Mouse (Mus musculus): ENCODE data around the gene Ttll4. TPM values are rescaled to one million over a fixed set of nuclear protein-coding genes. Genes with fewer than 3 reads are reported as not detected.

Gene Ttll4
- polyA plus RNA-seq, 2 experiments: 6.2 to 6.5 TPM

DNA sequence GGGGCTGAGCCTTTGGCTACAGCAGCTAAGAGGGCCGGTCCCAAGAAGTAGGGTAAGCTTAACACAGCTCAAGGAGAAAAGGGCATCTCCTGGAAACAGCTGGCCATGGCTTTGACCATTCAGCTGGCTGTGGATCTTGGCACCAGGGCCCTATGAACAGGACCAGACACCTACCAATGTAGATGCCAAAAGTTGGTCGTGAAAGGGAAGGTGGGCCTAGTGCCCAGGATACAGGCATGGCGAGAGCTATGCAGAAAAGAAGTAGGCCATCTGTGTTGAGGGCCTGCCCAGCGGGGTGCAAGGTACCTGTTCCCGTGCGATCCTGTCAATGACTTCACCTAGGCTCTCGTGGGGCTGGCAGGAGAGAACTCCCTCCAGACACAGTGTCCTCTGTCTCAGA, 79.3 kb downstream of the Ttll4 start:
- WGBS (ENCODE audit: insufficient replicate concordance): 53% methylated on average over 7 of the region's 7 CpGs
- no peaks in the 10 kb centered on the region for H3K9me3 ChIP-seq (ENCODE audit: control insufficient read depth, low read length)
- H3K27me3 ChIP-seq (ENCODE audit: control insufficient read depth, insufficient read depth, low read length): no peaks in the 10 kb centered on the region
- ATAC-seq (ENCODE audit: insufficient read depth) (no peak), DNase-seq (ENCODE audit: low read depth in 3 of 3, low spot score in 3 of 3) (no peak)
- no peak overlapping the region for H3K4me3 ChIP-seq (ENCODE audit: insufficient read depth in 1 of 2, low read depth in 2 of 2, low read length in 2 of 2)
- H3K27ac ChIP-seq: no peak overlapping the region
- H3K4me1 ChIP-seq (replicated peaks; ENCODE audit: control insufficient read depth in 2 of 2, insufficient read depth in 2 of 2, low read length in 1 of 2): no peaks in the 10 kb centered on the region
- H3K4me2 ChIP-seq (ENCODE audit: low read depth): no peak overlapping the region
- TF ChIP-seq EP300 (IDR thresholded peaks at IDR 0.05; ENCODE audit: low read depth) (no peak), CTCF (IDR thresholded peaks at IDR 0.05; ENCODE audit: low read depth) (no peak)
- H3K36me3 ChIP-seq (replicated peaks; ENCODE audit: control insufficient read depth, insufficient read depth, low read depth): no peaks in the 10 kb centered on the region
- no peak overlapping the region for H3K9ac ChIP-seq (replicated peaks)

GRCm38 (mm10) chr1:74747335-74747734, 85.8 kb downstream of the Ttll4 start:
- ATAC-seq (ENCODE audit: insufficient read depth): no peak
- WGBS (ENCODE audit: insufficient replicate concordance): 53% methylated on average over 5 of the region's 5 CpGs
- TF ChIP-seq CTCF (IDR thresholded peaks at IDR 0.05; ENCODE audit: low read depth): no peak
- TF ChIP-seq EP300 (IDR thresholded peaks at IDR 0.05; ENCODE audit: low read depth): no peak

DNA sequence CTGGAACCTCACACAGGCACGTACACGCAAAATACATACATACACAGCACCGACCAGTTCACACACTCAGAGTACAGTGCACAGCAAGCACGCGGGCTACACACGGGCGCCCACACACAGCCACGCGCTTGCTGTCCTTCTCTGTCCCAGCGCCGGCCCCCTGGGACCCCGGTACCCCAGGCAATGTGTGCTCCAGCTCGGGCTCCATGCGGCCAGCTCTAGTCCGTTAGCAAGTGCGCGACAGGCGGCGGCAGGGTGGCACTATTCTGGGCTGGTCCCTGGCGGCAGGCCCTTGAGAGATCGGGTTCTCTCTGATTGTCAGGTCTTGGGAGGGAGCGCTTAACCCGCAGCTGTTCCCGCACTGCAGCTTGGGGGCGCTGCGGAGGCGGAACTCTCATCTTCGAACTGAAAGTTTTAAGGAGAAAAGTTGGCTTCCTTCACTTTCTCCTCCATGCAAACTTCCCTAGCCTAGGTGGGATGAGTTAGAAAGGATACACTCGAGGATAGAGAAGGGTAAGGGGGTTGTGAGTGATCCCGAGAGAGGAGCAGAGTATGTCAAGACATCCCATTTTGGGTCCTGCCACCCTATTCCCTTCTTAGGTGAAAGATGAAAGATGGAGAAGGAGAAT, 87.2 kb downstream of the Ttll4 start, which contains the start of gene Prkag3:
TSS of gene Prkag3 (minus strand) at position 579 of the 629 bp plus-strand sequence.
- ATAC-seq (ENCODE audit: insufficient read depth): no peak
- 9% methylated on average over 30 of the region's 30 CpGs for WGBS (ENCODE audit: insufficient replicate concordance)
- Histone ChIP-seq H3K4me1 (replicated peaks; ENCODE audit: control insufficient read depth in 2 of 2, insufficient read depth in 2 of 2, low read length in 1 of 2) (no peaks in the 10 kb centered on the region), H3K36me3 (replicated peaks; ENCODE audit: control insufficient read depth, insufficient read depth, low read depth) (no peaks in the 10 kb centered on the region), H3K4me2 (ENCODE audit: low read depth) (peak within 1 kb of the TSS; percentile 50), H3K27me3 (ENCODE audit: control insufficient read depth, insufficient read depth, low read length) (no peaks in the 10 kb centered on the region; the same call in 1 of the 2 replicates), H3K9me3 (ENCODE audit: control insufficient read depth, low read length) (no peaks in the 10 kb centered on the region), H3K9ac (replicated peaks) (no peak within 1 kb of the TSS), H3K4me3 (ENCODE audit: insufficient read depth in 1 of 2, low read depth in 2 of 2, low read length in 2 of 2) (no peak within 1 kb of the TSS), H3K27ac (no peak within 1 kb of the TSS)
- peak in 1 of 3 experiments; percentile 10 for DNase-seq (ENCODE audit: low read depth in 3 of 3, low spot score in 3 of 3)
- TF ChIP-seq EP300 (IDR thresholded peaks at IDR 0.05; ENCODE audit: low read depth): no peak
- TF ChIP-seq CTCF (IDR thresholded peaks at IDR 0.05; ENCODE audit: low read depth): peak; percentile 64

More at GRCm38 (mm10) chr1:74747335-74747734, 85.8 kb downstream of the Ttll4 start:
- no peak overlapping the region for H3K4me3 ChIP-seq (ENCODE audit: insufficient read depth in 1 of 2, low read depth in 2 of 2, low read length in 2 of 2)
- no peak overlapping the region for H3K27ac ChIP-seq
- no peaks in the 10 kb centered on the region; the same call in 1 of the 2 replicates for H3K27me3 ChIP-seq (ENCODE audit: control insufficient read depth, insufficient read depth, low read length)
- H3K9ac ChIP-seq (replicated peaks): no peak overlapping the region
- no peak overlapping the region for H3K4me2 ChIP-seq (ENCODE audit: low read depth)
- H3K9me3 ChIP-seq (ENCODE audit: control insufficient read depth, low read length): no peaks in the 10 kb centered on the region
- H3K36me3 ChIP-seq (replicated peaks; ENCODE audit: control insufficient read depth, insufficient read depth, low read depth): no peaks in the 10 kb centered on the region
- H3K4me1 ChIP-seq (replicated peaks; ENCODE audit: control insufficient read depth in 2 of 2, insufficient read depth in 2 of 2, low read length in 1 of 2): no peaks in the 10 kb centered on the region
- no peak for DNase-seq (ENCODE audit: low read depth in 3 of 3, low spot score in 3 of 3)

DNA sequence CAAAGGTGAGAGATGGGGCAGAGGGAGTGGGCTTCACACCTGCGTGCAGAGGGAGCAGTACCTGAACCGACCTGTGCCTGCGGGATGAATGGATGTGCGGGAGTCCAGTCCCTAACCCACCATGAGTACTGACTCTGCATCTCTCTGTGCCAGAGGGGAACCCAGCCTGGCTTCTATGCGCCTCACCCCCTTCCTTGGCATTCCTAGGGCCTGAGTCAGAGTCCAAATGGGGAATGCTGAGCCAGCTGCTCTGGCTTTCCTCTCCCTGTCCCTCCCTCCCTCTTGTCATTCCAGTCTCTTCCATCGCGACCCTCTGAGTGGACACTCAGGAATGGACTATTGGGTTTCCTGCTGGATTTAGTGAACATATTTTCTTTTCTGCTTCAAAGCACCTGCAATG, 87.8 kb downstream of the Ttll4 start:
- no peak for ATAC-seq (ENCODE audit: insufficient read depth)
- no peaks in the 10 kb centered on the region for H3K4me1 ChIP-seq (replicated peaks; ENCODE audit: control insufficient read depth in 2 of 2, insufficient read depth in 2 of 2, low read length in 1 of 2)
- no peaks in the 10 kb centered on the region for H3K9me3 ChIP-seq (ENCODE audit: control insufficient read depth, low read length)
- no peak overlapping the region for H3K9ac ChIP-seq (replicated peaks)
- no peaks in the 10 kb centered on the region for H3K36me3 ChIP-seq (replicated peaks; ENCODE audit: control insufficient read depth, insufficient read depth, low read depth)
- no peak overlapping the region for H3K4me3 ChIP-seq (ENCODE audit: insufficient read depth in 1 of 2, low read depth in 2 of 2, low read length in 2 of 2)
- no peak overlapping the region for H3K4me2 ChIP-seq (ENCODE audit: low read depth)
- DNase-seq (ENCODE audit: low read depth in 3 of 3, low spot score in 3 of 3): no peak
- 59% methylated on average over 7 of the region's 7 CpGs for WGBS (ENCODE audit: insufficient replicate concordance)
- H3K27me3 ChIP-seq (ENCODE audit: control insufficient read depth, insufficient read depth, low read length): no peaks in the 10 kb centered on the region; the same call in 1 of the 2 replicates
- TF ChIP-seq EP300 (IDR thresholded peaks at IDR 0.05; ENCODE audit: low read depth) (no peak), CTCF (IDR thresholded peaks at IDR 0.05; ENCODE audit: low read depth) (no peak)
- H3K27ac ChIP-seq: no peak overlapping the region

GRCm38 (mm10) chr1:74750683-74751082, 89.1 kb downstream of the Ttll4 start:
- Histone ChIP-seq H3K9ac (replicated peaks) (no peak overlapping the region), H3K4me2 (ENCODE audit: low read depth) (no peak overlapping the region), H3K36me3 (replicated peaks; ENCODE audit: control insufficient read depth, insufficient read depth, low read depth) (no peaks in the 10 kb centered on the region), H3K4me3 (ENCODE audit: insufficient read depth in 1 of 2, low read depth in 2 of 2, low read length in 2 of 2) (no peak overlapping the region), H3K9me3 (ENCODE audit: control insufficient read depth, low read length) (no peaks in the 10 kb centered on the region), H3K4me1 (replicated peaks; ENCODE audit: control insufficient read depth in 2 of 2, insufficient read depth in 2 of 2, low read length in 1 of 2) (no peaks in the 10 kb centered on the region), H3K27me3 (ENCODE audit: control insufficient read depth, insufficient read depth, low read length) (no peaks in the 10 kb centered on the region; the same call in 1 of the 2 replicates), H3K27ac (no peak overlapping the region)
- TF ChIP-seq CTCF (IDR thresholded peaks at IDR 0.05; ENCODE audit: low read depth): no peak
- WGBS (ENCODE audit: insufficient replicate concordance): 55% methylated on average over 4 of the region's 4 CpGs
- ATAC-seq (ENCODE audit: insufficient read depth) (no peak), DNase-seq (ENCODE audit: low read depth in 3 of 3, low spot score in 3 of 3) (no peak)

All from liver, embryonic 14.5 days (tissue).